Mouse (Mus musculus) small intestine, adult 2 months (tissue): ENCODE results near the gene Nppa. TPM values are rescaled to one million over a fixed set of nuclear protein-coding genes. Genes with fewer than 3 reads are reported as not detected.

Experiments used
- H3K27ac ChIP-seq: fragments of 200-500 bp; 2 replicates; pipeline ENCODE4 v1.5.1; 2012; ENCODE audit warnings: low read depth, low read length, control low read depth, inconsistent platforms; ENCODE audit not compliant: insufficient read depth
- H3K27me3 ChIP-seq: fragments of 200-500 bp; 2 replicates; pipeline ENCODE4 v1.6.1; 2012; ENCODE audit warnings: mild to moderate bottlenecking, moderate library complexity, low read length, inconsistent platforms; ENCODE audit not compliant: control insufficient read depth, insufficient read depth
- H3K36me3 ChIP-seq: fragments of 200-500 bp; 2 replicates; pipeline ENCODE4 v1.6.1; 2012; ENCODE audit warnings: mild to moderate bottlenecking, low read length, control low read depth, inconsistent platforms; ENCODE audit not compliant: control insufficient read depth, insufficient read depth
- H3K4me1 ChIP-seq: fragments of 200-500 bp; 2 replicates; pipeline ENCODE4 v1.6.1; 2012; ENCODE audit warnings: low read length, inconsistent platforms, mixed read lengths; ENCODE audit not compliant: control insufficient read depth, insufficient read depth, insufficient read length
- H3K4me3 ChIP-seq: fragments of 200-500 bp; 2 replicates; pipeline ENCODE4 v1.5.1; 2012; ENCODE audit warnings: low read depth, mild to moderate bottlenecking, control low read depth, inconsistent platforms, low read length, moderate library complexity
- CTCF ChIP-seq: fragments of 200-500 bp; IDR thresholded peaks from 2 replicates; pipeline ENCODE4 v1.5.1; 2012; ENCODE audit warnings: low read depth, mild to moderate bottlenecking, control low read depth, inconsistent platforms, low read length, moderate library complexity, mixed read lengths; ENCODE audit not compliant: insufficient replicate concordance, insufficient read length; ENCODE audit errors: extremely low read depth
- POLR2A ChIP-seq: fragments of 200-500 bp; IDR thresholded peaks from 2 replicates; pipeline ENCODE4 v1.6.1; 2012; ENCODE audit warnings: low read depth, mild to moderate bottlenecking, control low read depth, inconsistent platforms, low read length, moderate library complexity
- WGBS: fragments of 180-500 bp; shearing (Covaris S2); methylation state at CpG from one replicate; pipeline ENCODE4 v1.1.7; 2018; 5-methylcytosine and 5-hydroxymethylcytosine counted together
- polyA plus RNA-seq: library from polyadenylated mRNA; depleted of rRNA; stranded (reverse); fragments of >200 nt; gene quantifications from 2 replicates; pipeline ENCODE4 v1.2.3, GENCODE M21; 2012; rRNA removed

The Nppa gene
- not detected in 2 replicates for polyA plus RNA-seq

DNA sequence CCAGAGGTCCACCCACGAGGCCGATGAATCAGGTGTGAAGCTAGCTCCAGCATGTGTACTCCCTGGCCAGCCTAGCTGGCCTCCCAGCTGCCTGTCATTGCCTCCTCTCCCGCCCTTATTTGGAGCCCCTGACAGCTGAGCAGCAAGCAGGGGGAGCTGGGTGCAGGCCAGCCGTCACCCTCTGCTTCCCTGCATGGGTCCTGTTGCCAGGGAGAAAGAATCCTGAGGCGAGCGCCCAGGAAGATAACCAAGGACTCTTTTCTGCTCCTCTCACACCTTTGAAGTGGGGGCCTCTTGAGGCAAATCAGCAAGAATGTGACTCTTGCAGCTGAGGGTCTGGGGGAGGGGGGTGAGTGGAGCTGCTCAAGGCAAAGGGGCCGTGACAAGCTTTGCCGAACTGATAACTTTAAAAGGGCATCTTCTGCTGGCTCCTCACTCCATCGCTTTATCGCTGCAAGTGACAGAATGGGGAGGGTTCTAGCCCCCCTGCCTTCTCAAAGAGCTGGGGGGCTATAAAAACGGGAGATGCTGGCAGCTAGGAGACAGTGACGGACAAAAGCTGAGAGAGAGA lies at the start of gene Nppa:
TSS of gene Nppa (plus strand) at position 521 of the 571 bp plus-strand sequence.
- no peak for TF ChIP-seq POLR2A
- no peak for TF ChIP-seq CTCF
- H3K4me1 ChIP-seq = no peaks in the 10 kb centered on the region
- H3K4me3 ChIP-seq = no peak within 1 kb of the TSS
- WGBS = 36% methylated on average over 12 of the region's 12 CpGs
- no peaks in the 10 kb centered on the region for H3K36me3 ChIP-seq
- H3K27me3 ChIP-seq = no peaks in the 10 kb centered on the region
- no peak within 1 kb of the TSS for H3K27ac ChIP-seq

DNA sequence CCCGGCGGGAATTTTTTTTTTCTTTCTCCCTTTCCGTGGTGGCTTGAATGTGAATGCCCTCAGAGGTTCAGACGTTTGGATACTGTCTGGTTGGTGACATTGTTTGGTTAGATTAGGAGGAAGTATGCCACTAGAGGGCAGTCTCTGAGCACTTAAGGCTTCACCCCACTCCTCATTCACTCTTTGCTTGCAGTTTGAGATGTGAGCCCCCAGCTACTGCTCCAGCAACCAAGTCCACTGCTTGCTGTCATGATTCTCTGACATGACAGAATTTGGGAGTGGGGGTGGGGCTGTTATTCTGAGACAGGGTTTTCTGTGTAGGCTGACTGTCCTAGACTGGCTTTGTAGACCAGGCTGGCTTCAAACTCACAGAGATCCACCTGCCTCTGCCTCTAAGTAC lies 46.9 kb upstream of the Nppa start:
- Histone ChIP-seq H3K4me1 (no peaks in the 10 kb centered on the region), H3K4me3 (no peak overlapping the region), H3K27me3 (no peaks in the 10 kb centered on the region), H3K27ac (no peak overlapping the region), H3K36me3 (peaks cover 11% of the 10 kb centered on the region)
- TF ChIP-seq POLR2A = no peak
- peak; percentile 46; the same call in 1 of the 2 replicates for TF ChIP-seq CTCF
- 15% methylated on average over 4 of the region's 4 CpGs for WGBS

GRCm38 (mm10) chr4:147957141-147957540 lies 43.4 kb upstream of the Nppa start:
- 39% methylated on average over 11 of the region's 11 CpGs for WGBS
- Histone ChIP-seq H3K27ac (no peak overlapping the region), H3K4me1 (no peaks in the 10 kb centered on the region), H3K4me3 (no peak overlapping the region), H3K36me3 (peaks cover under 1% of the 10 kb centered on the region), H3K27me3 (no peaks in the 10 kb centered on the region)
- TF ChIP-seq CTCF = no peak
- TF ChIP-seq POLR2A = no peak

DNA sequence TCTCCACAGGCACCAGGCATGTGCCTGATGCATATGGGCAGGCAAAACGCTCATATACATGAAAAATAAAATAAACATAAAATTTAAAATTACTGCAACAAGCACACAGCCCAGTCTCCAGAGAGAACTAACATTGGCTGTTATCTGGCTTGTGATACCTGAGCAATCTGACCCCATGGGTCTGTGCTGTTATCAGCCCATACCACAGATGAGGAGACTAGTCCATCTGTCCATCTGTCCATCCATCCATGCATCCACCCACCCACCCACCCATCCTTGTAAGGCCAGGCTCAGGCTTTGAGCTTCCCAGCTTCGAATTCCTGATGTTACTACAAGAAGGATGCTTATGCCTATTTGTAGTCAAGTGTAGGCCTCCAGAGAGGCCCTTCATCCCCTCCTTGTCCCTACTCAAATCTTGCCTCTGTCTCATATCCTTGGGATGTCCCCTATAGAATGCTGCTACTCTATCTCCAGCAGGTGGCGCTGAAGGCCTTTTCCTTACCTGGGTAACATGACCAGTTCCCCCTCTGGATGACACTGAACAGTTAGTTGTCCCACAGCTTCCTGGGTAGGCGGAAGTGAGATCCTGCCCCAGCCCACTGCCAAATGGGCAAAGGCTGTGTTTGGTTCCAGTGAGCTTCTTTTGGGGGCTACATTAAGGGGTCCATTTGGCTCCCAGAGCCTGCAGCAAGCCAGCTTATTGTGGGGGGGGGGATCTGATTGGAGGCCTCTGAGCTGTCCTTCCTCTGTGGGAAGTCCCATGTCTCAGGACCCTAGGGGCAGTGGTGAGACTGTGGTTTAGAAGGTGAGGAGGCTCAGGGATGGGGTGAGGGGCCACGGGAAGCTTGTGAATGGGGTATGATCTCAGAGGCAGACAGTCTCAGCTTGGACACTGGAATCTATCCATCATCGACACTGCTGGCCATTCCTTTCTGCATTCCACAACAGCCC lies 40.4 kb upstream of the Nppa start:
- Histone ChIP-seq H3K27me3 (no peaks in the 10 kb centered on the region), H3K4me3 (no peak overlapping the region), H3K27ac (no peak overlapping the region), H3K36me3 (no peaks in the 10 kb centered on the region), H3K4me1 (no peaks in the 10 kb centered on the region)
- TF ChIP-seq CTCF (peak; percentile 65; the same call in 1 of the 2 replicates), POLR2A (no peak)
- WGBS = 28% methylated on average over 6 of the region's 6 CpGs

- TF ChIP-seq POLR2A (no peak), CTCF (no peak)
- 47% methylated on average over 6 of the region's 6 CpGs for WGBS
- Histone ChIP-seq H3K27me3 (no peaks in the 10 kb centered on the region; the same call in 1 of the 2 replicates), H3K4me3 (no peak overlapping the region), H3K36me3 (no peaks in the 10 kb centered on the region), H3K4me1 (no peaks in the 10 kb centered on the region), H3K27ac (no peak overlapping the region)
Measured at GRCm38 (mm10) chr4:147962781-147963180, 37.7 kb upstream of the Nppa start.

DNA sequence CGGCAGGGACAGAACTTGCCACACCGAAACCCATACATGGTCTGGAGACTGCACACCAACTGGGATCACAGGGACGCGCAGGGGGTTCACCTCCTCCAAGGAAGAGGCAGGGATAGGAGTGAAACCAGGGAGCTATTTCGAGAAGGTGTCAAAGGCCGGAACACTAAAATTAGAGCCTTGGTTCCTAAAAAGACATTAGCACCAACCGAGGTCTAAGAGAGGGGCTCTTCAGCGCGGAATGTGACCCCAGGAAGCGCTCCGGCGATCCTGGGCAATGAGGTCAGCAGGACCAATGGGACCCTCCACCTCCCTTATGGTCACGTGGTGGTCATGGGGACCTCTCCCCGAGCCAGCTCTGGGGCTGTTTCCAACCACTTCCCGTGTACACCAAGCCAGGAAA lies 36.9 kb upstream of the Nppa start:
- Histone ChIP-seq H3K27ac (no peak overlapping the region), H3K27me3 (no peaks in the 10 kb centered on the region; the same call in 1 of the 2 replicates), H3K4me3 (no peak overlapping the region), H3K4me1 (no peaks in the 10 kb centered on the region), H3K36me3 (no peaks in the 10 kb centered on the region)
- TF ChIP-seq CTCF (no peak), POLR2A (no peak)
- 84% methylated on average over 15 of the region's 15 CpGs for WGBS

- WGBS = 54% methylated on average over 7 of the region's 7 CpGs
- Histone ChIP-seq H3K27ac (no peak overlapping the region), H3K4me1 (no peaks in the 10 kb centered on the region), H3K27me3 (no peaks in the 10 kb centered on the region; the same call in 1 of the 2 replicates), H3K4me3 (no peak overlapping the region), H3K36me3 (no peaks in the 10 kb centered on the region)
- TF ChIP-seq POLR2A (no peak), CTCF (no peak)
Measured at GRCm38 (mm10) chr4:147965712-147966111, 34.8 kb upstream of the Nppa start.
